Mouse (Mus musculus): ENCODE results near the gene Extl1. TPM values are rescaled to one million over a fixed set of nuclear protein-coding genes. Genes with fewer than 3 reads are reported as not detected.

The Extl1 gene
- total RNA-seq, 2 experiments from 2014 or later = 29.6 to 31.2 TPM

DNA sequence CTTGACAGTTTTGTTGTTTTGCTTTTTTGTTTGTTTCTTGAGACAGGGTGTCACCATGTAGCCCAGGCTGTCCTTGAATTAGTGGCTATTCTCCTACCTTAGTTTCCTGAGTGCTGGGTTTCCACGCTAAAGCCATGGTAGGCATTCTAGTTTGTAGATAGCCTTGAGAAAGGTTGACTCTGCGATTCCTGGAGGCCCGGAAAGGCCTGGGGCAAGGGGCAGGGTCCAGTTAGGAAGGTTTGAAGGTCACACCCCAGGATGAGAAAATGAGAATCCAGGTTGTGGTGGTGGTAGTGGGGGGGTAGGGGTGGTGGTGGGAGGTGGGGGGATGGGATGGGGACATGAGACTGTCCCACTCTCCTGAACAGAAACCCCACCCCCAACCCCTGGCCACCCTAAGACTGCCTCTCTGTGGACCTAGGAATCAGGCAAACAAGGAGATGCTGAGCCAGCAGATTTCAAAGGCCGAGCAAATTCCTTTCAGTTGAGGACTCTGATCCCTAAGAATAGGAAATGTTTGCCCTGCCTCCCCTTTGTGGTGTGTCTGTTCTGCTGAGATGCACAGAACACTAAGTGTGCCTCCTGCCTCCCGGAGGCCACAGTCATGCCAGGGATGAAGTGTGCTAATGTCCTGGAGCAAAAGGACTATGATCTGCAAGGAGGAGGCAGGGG lies 56.7 kb downstream of the Extl1 start:
- no peak for DNase-seq (ENCODE audit: extremely low spot score in 1 of 2, low spot score in 2 of 2)
- intact Hi-C loops (cut with DNase I) = loop anchor here (10.0 kb wide), 1 partner anchor 122 kb away; the partner anchor contains the start of gene Gm7534

DNA sequence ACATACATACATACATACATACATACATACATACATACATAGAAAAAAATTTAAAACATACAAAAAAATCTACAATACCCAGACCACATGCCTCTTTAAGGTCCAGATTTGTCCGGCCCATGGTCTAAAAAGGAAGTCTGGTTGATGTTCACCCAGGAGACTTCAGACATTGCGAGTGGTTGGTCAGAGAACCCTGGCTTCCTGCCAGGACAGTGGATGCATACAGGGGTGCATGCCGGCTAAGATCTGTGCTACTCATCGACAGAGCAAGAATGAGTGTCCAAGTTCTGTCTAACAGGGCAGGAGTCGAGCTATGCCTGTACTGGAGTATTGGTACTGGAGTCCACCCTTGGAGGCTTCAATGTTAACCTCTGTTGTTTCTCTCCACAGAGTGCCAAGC lies 59.0 kb downstream of the Extl1 start:
- intact Hi-C loops (cut with DNase I) = loop anchor here (10.0 kb wide), 1 partner anchor 120 kb away; the partner anchor contains the start of gene Gm7534
- DNase-seq (ENCODE audit: extremely low spot score in 1 of 2, low spot score in 2 of 2) = no peak

DNA sequence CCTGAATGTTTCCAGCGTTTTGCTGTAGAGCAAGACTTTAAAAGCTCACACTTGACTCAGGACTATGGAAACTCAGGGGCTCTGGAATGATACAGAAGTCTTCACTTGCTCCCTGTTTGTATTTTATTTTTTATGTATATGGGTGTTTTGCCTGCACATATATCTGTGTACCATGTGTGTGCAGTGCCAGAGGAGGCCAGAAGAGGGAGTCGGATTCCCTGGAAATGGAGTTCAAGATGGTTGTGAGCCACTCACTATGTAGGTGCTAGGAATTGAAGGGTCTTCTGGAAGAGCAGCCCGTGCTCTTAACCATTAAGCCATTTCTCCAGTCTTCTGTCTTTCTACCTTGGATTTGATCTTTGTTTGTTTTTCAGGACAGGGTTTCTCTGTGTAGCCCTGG lies 62.1 kb downstream of the Extl1 start:
- intact Hi-C loops (cut with DNase I) = loop anchor here (10.0 kb wide), 1 partner anchor 117 kb away; the partner anchor contains the start of gene Gm7534
- no peak for DNase-seq (ENCODE audit: extremely low spot score in 1 of 2, low spot score in 2 of 2)

GRCm38 (mm10) chr4:134319674-134320073 lies 64.0 kb downstream of the Extl1 start:
- DNase-seq (ENCODE audit: extremely low spot score in 1 of 2, low spot score in 2 of 2) = no peak
- intact Hi-C loops (cut with DNase I) = loop anchor here (10.0 kb wide), 1 partner anchor 115 kb away; the partner anchor contains the start of gene Gm7534

DNA sequence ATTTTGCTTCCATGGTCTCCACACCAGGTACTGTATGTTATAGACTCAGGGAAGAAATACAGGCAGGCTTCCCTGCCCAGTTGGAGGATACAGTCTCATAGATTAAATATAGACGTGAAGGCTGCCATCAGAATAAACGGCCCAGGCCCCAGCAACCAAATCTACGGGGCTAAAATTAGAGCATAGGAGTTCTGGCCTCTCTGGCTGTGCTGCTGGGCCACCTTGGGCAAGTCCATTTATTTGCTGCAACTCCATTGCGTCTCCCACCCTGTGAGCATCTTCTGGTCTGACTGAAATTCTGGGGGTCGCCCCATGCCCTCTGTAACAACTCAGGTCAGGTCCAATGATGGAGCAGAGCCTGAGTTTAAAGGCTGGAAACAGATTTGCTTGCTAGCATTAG lies 64.6 kb downstream of the Extl1 start:
- no peak for DNase-seq (ENCODE audit: extremely low spot score in 1 of 2, low spot score in 2 of 2)

GRCm38 (mm10) chr4:134316390-134316789 lies 67.3 kb downstream of the Extl1 start:
- intact Hi-C loops (cut with DNase I) = no loop called here
- DNase-seq (ENCODE audit: extremely low spot score in 1 of 2, low spot score in 2 of 2) = no peak

More for the DNA sequence above, 64.6 kb downstream of the Extl1 start:
- intact Hi-C loops (cut with DNase I) = no loop called here

DNA sequence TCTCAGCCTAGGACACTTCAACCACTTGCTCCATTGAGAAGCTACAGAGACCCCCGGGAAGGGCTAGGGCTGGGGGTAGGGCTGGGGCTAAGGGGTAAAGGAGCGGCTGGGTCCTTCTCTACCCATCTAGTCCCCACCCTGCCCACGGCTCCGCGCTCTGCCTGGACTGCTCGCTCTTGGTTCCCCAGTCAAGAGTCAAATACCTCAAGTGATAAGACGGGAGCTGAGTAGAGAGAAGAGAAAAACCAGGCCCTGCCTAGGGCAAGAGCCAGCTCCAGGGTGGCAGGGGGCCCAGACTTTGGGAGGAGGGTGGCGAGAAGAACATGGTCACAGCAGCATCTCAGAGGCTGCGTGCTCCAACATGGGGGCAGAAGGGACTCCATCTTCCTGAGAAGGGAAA lies 68.2 kb downstream of the Extl1 start:
- intact Hi-C loops (cut with DNase I) = no loop called here
- no peak for DNase-seq (ENCODE audit: extremely low spot score in 1 of 2, low spot score in 2 of 2)

GRCm38 (mm10) chr4:134314876-134315275 lies 68.8 kb downstream of the Extl1 start, which contains the start of gene Trim63:
Gene Trim63 (plus strand): TSS chr4:134315120.
- intact Hi-C loops (cut with DNase I) = no loop called here
- peak in 1 of 2 experiments; percentile 33 for DNase-seq (ENCODE audit: extremely low spot score in 1 of 2, low spot score in 2 of 2)

GRCm38 (mm10) chr4:134314081-134314655 lies 69.5 kb downstream of the Extl1 start:
- intact Hi-C loops (cut with DNase I) = no loop called here
- DNase-seq (ENCODE audit: extremely low spot score in 1 of 2, low spot score in 2 of 2) = no peak

DNA sequence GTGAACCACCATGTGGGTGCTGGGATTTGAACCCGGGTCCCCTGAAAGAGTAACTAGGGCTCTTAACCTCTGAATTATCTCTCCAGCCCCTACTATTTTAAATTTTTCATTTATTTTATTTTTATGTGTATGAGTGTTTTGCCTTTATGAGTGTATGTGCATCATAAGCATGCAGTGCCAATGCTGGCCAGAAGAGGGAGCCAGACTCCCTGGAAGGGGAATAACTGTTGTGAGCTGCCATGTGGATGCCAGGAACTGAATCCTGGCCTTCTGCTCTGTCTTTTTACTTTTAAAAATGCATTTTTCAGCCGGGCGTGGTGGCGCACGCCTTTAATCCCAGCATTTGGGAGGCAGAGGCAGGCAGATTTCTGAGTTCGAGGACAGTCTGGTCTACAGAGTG lies 70.7 kb downstream of the Extl1 start:
- intact Hi-C loops (cut with DNase I) = no loop called here
- DNase-seq (ENCODE audit: extremely low spot score in 1 of 2, low spot score in 2 of 2) = peak in 1 of 2 experiments; percentile 39

DNA sequence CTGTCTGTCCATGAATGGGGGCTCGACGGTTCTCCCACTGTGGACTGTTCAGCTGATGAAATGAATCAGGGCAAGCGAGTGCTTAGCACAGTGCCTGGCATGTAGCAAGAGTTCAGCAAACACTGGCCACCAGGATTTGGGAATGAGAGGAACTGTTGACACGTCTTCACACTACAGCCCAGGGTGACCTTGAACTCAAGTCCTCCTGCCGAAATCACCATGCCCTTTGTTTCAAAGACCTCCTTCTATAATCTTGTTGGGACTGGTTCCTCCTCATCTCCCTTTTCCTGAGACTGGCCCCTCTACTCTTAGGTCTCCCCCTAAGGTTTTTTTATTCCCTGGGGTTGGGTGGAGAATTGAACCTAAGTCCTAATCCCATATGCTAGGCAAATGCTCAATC lies 71.3 kb downstream of the Extl1 start:
- intact Hi-C loops (cut with DNase I) = no loop called here
- DNase-seq (ENCODE audit: extremely low spot score in 1 of 2, low spot score in 2 of 2) = no peak

DNA sequence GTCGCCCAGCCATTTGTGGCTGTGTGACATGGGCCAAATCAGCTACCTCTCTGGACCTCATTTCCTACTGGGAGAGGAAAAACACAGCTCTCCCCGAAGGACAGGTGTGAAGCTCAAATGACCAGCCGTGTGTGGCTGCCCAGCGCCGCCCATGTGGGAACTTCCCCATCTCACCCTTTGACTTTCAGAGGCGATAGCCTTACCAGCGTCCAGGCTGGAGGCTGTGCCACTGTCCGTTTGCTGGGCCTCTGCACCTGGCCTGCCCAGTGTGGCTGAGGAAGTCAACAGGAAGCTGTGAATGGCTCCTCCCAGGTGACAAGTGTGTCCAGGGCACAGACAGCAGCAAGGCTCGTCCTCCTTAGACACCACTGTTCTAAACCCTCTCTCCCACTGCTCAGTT lies 71.9 kb downstream of the Extl1 start:
- intact Hi-C loops (cut with DNase I) = no loop called here
- DNase-seq (ENCODE audit: extremely low spot score in 1 of 2, low spot score in 2 of 2) = no peak

- no peak for DNase-seq (ENCODE audit: extremely low spot score in 1 of 2, low spot score in 2 of 2)
- intact Hi-C loops (cut with DNase I) = no loop called here
Measured at GRCm38 (mm10) chr4:134310656-134311055, 73.0 kb downstream of the Extl1 start.

GRCm38 (mm10) chr4:134310106-134310505 lies 73.5 kb downstream of the Extl1 start:
- no peak for DNase-seq (ENCODE audit: extremely low spot score in 1 of 2, low spot score in 2 of 2)
- intact Hi-C loops (cut with DNase I) = no loop called here

GRCm38 (mm10) chr4:134307367-134308072 lies 76.1 kb downstream of the Extl1 start:
- DNase-seq (ENCODE audit: extremely low spot score in 1 of 2, low spot score in 2 of 2) = peak; percentile 59 to 89
- intact Hi-C loops (cut with DNase I) = no loop called here

DNA sequence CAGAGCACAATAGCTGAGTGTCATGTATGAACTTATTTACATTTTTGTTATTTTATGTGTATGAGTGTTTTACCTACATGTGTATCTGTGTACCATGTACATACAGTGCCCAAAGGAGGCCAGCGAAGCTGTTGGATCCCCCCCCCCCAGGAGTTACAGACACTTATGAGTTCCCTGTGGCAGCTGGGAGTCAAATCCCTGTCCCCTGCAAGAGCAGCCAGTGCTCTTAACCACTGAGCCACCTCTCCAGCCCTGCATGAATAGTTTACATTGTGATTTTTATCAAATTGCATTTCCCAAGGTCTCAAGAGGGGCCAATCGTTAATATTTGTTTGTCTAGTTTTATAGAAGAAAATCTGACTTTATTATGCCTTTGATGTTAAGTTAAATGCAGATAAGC lies 76.7 kb downstream of the Extl1 start:
- intact Hi-C loops (cut with DNase I) = no loop called here

More for the DNA sequence above, 76.7 kb downstream of the Extl1 start:
- DNase-seq (ENCODE audit: extremely low spot score in 1 of 2, low spot score in 2 of 2) = no peak

Measured in left cerebral cortex, postnatal 10 days (tissue).